Mouse (Mus musculus) 3T3-L1 (cell line): ENCODE data around the gene Tlk1.

Source experiments
- DNase-seq: peaks from one replicate; pipeline ENCODE4 v3.0.0-alpha.2; 2015; ENCODE audit warnings: low read depth, low spot score

The Tlk1 gene

GRCm38 (mm10) chr2:70825371-70826051 lies at the start of gene Tlk1:
Tlk1 (minus strand) TSS chr2:70825728.
- peak; percentile 72 for DNase-seq

GRCm38 (mm10) chr2:70875129-70875528 lies 49.6 kb upstream of the Tlk1 start:
- DNase-seq: no peak

GRCm38 (mm10) chr2:70873168-70873567 lies 47.6 kb upstream of the Tlk1 start:
- DNase-seq: no peak

- no peak for DNase-seq
These were observed 46.0 kb upstream of the Tlk1 start for GRCm38 (mm10) chr2:70871466-70872022.

GRCm38 (mm10) chr2:70870819-70871218 lies 45.3 kb upstream of the Tlk1 start:
- no peak for DNase-seq

GRCm38 (mm10) chr2:70869116-70869515 lies 43.6 kb upstream of the Tlk1 start:
- peak; percentile 57 for DNase-seq

- no peak for DNase-seq
These were observed 41.7 kb upstream of the Tlk1 start for GRCm38 (mm10) chr2:70867231-70867630.

- no peak for DNase-seq
These were observed 37.4 kb upstream of the Tlk1 start for GRCm38 (mm10) chr2:70862881-70863280.

- no peak for DNase-seq
These were observed 34.2 kb upstream of the Tlk1 start for GRCm38 (mm10) chr2:70859740-70860139.

GRCm38 (mm10) chr2:70856971-70857370 lies 31.4 kb upstream of the Tlk1 start:
- DNase-seq: no peak

- DNase-seq: no peak
These were observed 28.8 kb upstream of the Tlk1 start for GRCm38 (mm10) chr2:70854231-70854888.

GRCm38 (mm10) chr2:70853329-70853728 lies 27.8 kb upstream of the Tlk1 start:
- DNase-seq: no peak

GRCm38 (mm10) chr2:70852796-70853221 lies 27.3 kb upstream of the Tlk1 start:
- no peak for DNase-seq

- no peak for DNase-seq
These were observed 26.8 kb upstream of the Tlk1 start for GRCm38 (mm10) chr2:70852186-70852795.

GRCm38 (mm10) chr2:70845871-70846270 lies 20.3 kb upstream of the Tlk1 start:
- DNase-seq: no peak

- no peak for DNase-seq
These were observed 19.3 kb upstream of the Tlk1 start for GRCm38 (mm10) chr2:70844694-70845395.

- no peak for DNase-seq
These were observed 16.6 kb upstream of the Tlk1 start for GRCm38 (mm10) chr2:70842049-70842618.

GRCm38 (mm10) chr2:70838536-70839216 lies 13.1 kb upstream of the Tlk1 start:
- no peak for DNase-seq

GRCm38 (mm10) chr2:70836306-70836651 lies 10.8 kb upstream of the Tlk1 start:
- DNase-seq: no peak

GRCm38 (mm10) chr2:70835641-70836305 lies 10.2 kb upstream of the Tlk1 start:
- no peak for DNase-seq

- no peak for DNase-seq
These were observed 9.7 kb upstream of the Tlk1 start for GRCm38 (mm10) chr2:70835209-70835608.
